Mouse (Mus musculus) intestine, embryonic 15.5 days (tissue): Measurements from ENCODE around the gene Ppp1r14b. TPM values are rescaled to one million over a fixed set of nuclear protein-coding genes. Genes with fewer than 3 reads are reported as not detected.
"Not testable (repeated sequence)": the region's sequence is repeated elsewhere in the genome, so short reads cannot be mapped to it uniquely, and the experiment has no call there.

Source experiments
- ATAC-seq: fragments of 200-750 bp; cut with Nextera tagmentation; 2 replicates; pipeline ENCODE4 v1.8.0; 2017; ENCODE audit warnings: moderate TSS enrichment, moderate library complexity
- H3K27ac ChIP-seq: fragments of 300-500 bp; sonication (generic); 2 replicates; pipeline ENCODE4 v1.5.1; 2015; ENCODE audit warnings: mild to moderate bottlenecking, inconsistent platforms
- H3K27me3 ChIP-seq: fragments of 300-500 bp; sonication (generic); replicated peaks from 2 replicates; pipeline ENCODE4 v1.6.1; 2015; ENCODE audit warnings: inconsistent platforms
- H3K36me3 ChIP-seq: fragments of 300-500 bp; sonication (generic); 2 replicates; pipeline ENCODE4 v1.6.1; 2015; ENCODE audit warnings: inconsistent platforms
- H3K4me1 ChIP-seq: fragments of 300-500 bp; sonication (generic); replicated peaks from 2 replicates; pipeline ENCODE4 v1.6.1; 2015; ENCODE audit warnings: inconsistent platforms
- H3K4me2 ChIP-seq: fragments of 300-500 bp; sonication (generic); replicated peaks from 2 replicates; pipeline ENCODE4 v1.6.1; 2015; ENCODE audit warnings: mild to moderate bottlenecking, inconsistent platforms
- H3K4me3 ChIP-seq: fragments of 300-500 bp; sonication (generic); replicated peaks from 2 replicates; pipeline ENCODE4 v1.5.1; 2015; ENCODE audit warnings: inconsistent platforms
- H3K9ac ChIP-seq: fragments of 300-500 bp; sonication (generic); 2 replicates; pipeline ENCODE4 v1.6.1; 2015; ENCODE audit warnings: inconsistent platforms
- H3K9me3 ChIP-seq: fragments of 300-500 bp; sonication (generic); 2 replicates; pipeline ENCODE4 v1.6.1; 2016; ENCODE audit warnings: inconsistent platforms
- WGBS: fragments of 180-500 bp; shearing (Covaris S2); methylation state at CpG from one replicate; pipeline ENCODE4 v1.1.7; 2015; 5-methylcytosine and 5-hydroxymethylcytosine counted together
- polyA plus RNA-seq: library from polyadenylated mRNA; unstranded; fragments of >200 nt; fragmentation: Nextera tagmentation; extraction: Ambion mirVana; gene quantifications from 2 replicates; pipeline ENCODE4 v1.2.1, GENCODE M21; 2015

Ppp1r14b gene
- polyA plus RNA-seq, 1 experiment from 2014 or later: 188 TPM

- H3K36me3 ChIP-seq: peaks cover 27% of the 10 kb centered on the region
- ATAC-seq: peak; percentile 89
Observed at GRCm38 (mm10) chr19:6980381-6981093, 5.8 kb downstream of the Ppp1r14b start, which contains the start of gene Fkbp2. Fkbp2 (minus strand) TSS chr19:6980501.

GRCm38 (mm10) chr19:6981465-6981864 is 6.7 kb downstream of the Ppp1r14b start:
- Histone ChIP-seq H3K9me3 (no peaks in the 10 kb centered on the region), H3K36me3 (peaks cover 28% of the 10 kb centered on the region), H3K4me2 (peak overlapping the region; percentile 87), H3K27me3 (no peaks in the 10 kb centered on the region), H3K9ac (no peak overlapping the region), H3K27ac (no peak overlapping the region), H3K4me1 (peaks cover 42% of the 10 kb centered on the region), H3K4me3 (no peak overlapping the region)
- ATAC-seq: no peak
- WGBS: 86% methylated on average over 4 of the region's 4 CpGs

More at GRCm38 (mm10) chr19:6980381-6981093, 5.8 kb downstream of the Ppp1r14b start, which contains the start of gene Fkbp2:
- Histone ChIP-seq H3K4me2 (peak within 1 kb of the TSS; percentile 87), H3K4me1 (peaks cover 38% of the 10 kb centered on the region), H3K9ac (peak within 1 kb of the TSS; percentile 89), H3K4me3 (peak within 1 kb of the TSS; percentile 77), H3K27me3 (no peaks in the 10 kb centered on the region), H3K27ac (peak within 1 kb of the TSS; percentile 90), H3K9me3 (no peaks in the 10 kb centered on the region)
- WGBS: under 1% methylated on average over 38 of the region's 38 CpGs

GRCm38 (mm10) chr19:6983621-6984020 is 8.9 kb downstream of the Ppp1r14b start:
- Histone ChIP-seq H3K9me3 (no peaks in the 10 kb centered on the region), H3K27me3 (no peaks in the 10 kb centered on the region), H3K4me3 (no peak overlapping the region), H3K9ac (no peak overlapping the region), H3K4me2 (no peak overlapping the region), H3K27ac (no peak overlapping the region), H3K4me1 (peaks cover 31% of the 10 kb centered on the region), H3K36me3 (peaks cover 17% of the 10 kb centered on the region)
- WGBS: 93% methylated on average over 5 of the region's 5 CpGs
- no peak for ATAC-seq

GRCm38 (mm10) chr19:6985300-6985699 is 10.5 kb downstream of the Ppp1r14b start:
- Histone ChIP-seq H3K9me3 (no peaks in the 10 kb centered on the region), H3K9ac (no peak overlapping the region), H3K27me3 (no peaks in the 10 kb centered on the region), H3K4me1 (peaks cover 23% of the 10 kb centered on the region), H3K27ac (no peak overlapping the region), H3K4me2 (0 out of 2 replicates have a peak overlapping the region, but pooled peaks have one; percentile 14), H3K4me3 (no peak overlapping the region; the same call in 1 of the 2 replicates), H3K36me3 (peaks cover 17% of the 10 kb centered on the region)
- ATAC-seq: no peak
- WGBS: 82% methylated on average over 19 of the region's 19 CpGs

GRCm38 (mm10) chr19:6985951-6986708 is 11.4 kb downstream of the Ppp1r14b start:
- no peaks in the 10 kb centered on the region for H3K9me3 ChIP-seq
- WGBS: 75% methylated on average over 10 of the region's 10 CpGs
- H3K4me2 ChIP-seq: peak overlapping the region; percentile 87
- H3K4me3 ChIP-seq: peak overlapping the region; percentile 94
- ATAC-seq: no peak
- peak overlapping the region; percentile 91 for H3K9ac ChIP-seq
- H3K4me1 ChIP-seq: peaks cover 23% of the 10 kb centered on the region
- H3K27me3 ChIP-seq: no peaks in the 10 kb centered on the region
- 0 out of 2 replicates have a peak overlapping the region, but pooled peaks have one; percentile 92 for H3K27ac ChIP-seq
- peaks cover 17% of the 10 kb centered on the region for H3K36me3 ChIP-seq

GRCm38 (mm10) chr19:6987061-6987903 is 12.5 kb downstream of the Ppp1r14b start, which contains the start of gene Vegfb:
Vegfb (minus strand) TSS chr19:6987651.
- peak within 1 kb of the TSS; percentile 94 for H3K4me3 ChIP-seq
- peaks cover 23% of the 10 kb centered on the region for H3K4me1 ChIP-seq
- WGBS: under 1% methylated on average over 78 of the region's 85 CpGs
- no peaks in the 10 kb centered on the region for H3K27me3 ChIP-seq
- peak; percentile 73 for ATAC-seq
- peaks cover 14% of the 10 kb centered on the region for H3K36me3 ChIP-seq
- H3K9me3 ChIP-seq: no peaks in the 10 kb centered on the region
- H3K9ac ChIP-seq: peak within 1 kb of the TSS; percentile 91
- peak within 1 kb of the TSS; percentile 92 for H3K27ac ChIP-seq
- peak within 1 kb of the TSS; percentile 87 for H3K4me2 ChIP-seq

GRCm38 (mm10) chr19:6987904-6988285 is 13.1 kb downstream of the Ppp1r14b start:
- peaks cover 9% of the 10 kb centered on the region for H3K36me3 ChIP-seq
- peak overlapping the region; percentile 94 for H3K4me3 ChIP-seq
- no peak; the same call in 1 of the 2 replicates for ATAC-seq
- no peaks in the 10 kb centered on the region for H3K9me3 ChIP-seq
- H3K27me3 ChIP-seq: no peaks in the 10 kb centered on the region
- peaks cover 25% of the 10 kb centered on the region for H3K4me1 ChIP-seq
- peak overlapping the region; percentile 87 for H3K4me2 ChIP-seq
- H3K9ac ChIP-seq: peak overlapping the region; percentile 91
- peak overlapping the region; percentile 92 for H3K27ac ChIP-seq
- WGBS: 5% methylated on average over 8 of the region's 8 CpGs

- Histone ChIP-seq H3K4me3 (no peak overlapping the region), H3K4me2 (0 out of 2 replicates have a peak overlapping the region, but pooled peaks have one; percentile 9), H3K27me3 (no peaks in the 10 kb centered on the region), H3K27ac (no peak overlapping the region), H3K9ac (no peak overlapping the region), H3K4me1 (peaks cover 32% of the 10 kb centered on the region), H3K9me3 (no peaks in the 10 kb centered on the region), H3K36me3 (peaks cover 9% of the 10 kb centered on the region)
- WGBS: 86% methylated on average over 8 of the region's 8 CpGs
- ATAC-seq: no peak
Observed at GRCm38 (mm10) chr19:6989251-6989650, 14.5 kb downstream of the Ppp1r14b start.

- H3K4me3 ChIP-seq: no peak overlapping the region
- WGBS: 91% methylated on average over 6 of the region's 6 CpGs
- H3K4me2 ChIP-seq: no peak overlapping the region
- no peak for ATAC-seq
- H3K27ac ChIP-seq: no peak overlapping the region
- H3K36me3 ChIP-seq: no peaks in the 10 kb centered on the region
- H3K9ac ChIP-seq: no peak overlapping the region
- peaks cover 39% of the 10 kb centered on the region for H3K4me1 ChIP-seq
- H3K9me3 ChIP-seq: no peaks in the 10 kb centered on the region
- no peaks in the 10 kb centered on the region for H3K27me3 ChIP-seq
Observed at GRCm38 (mm10) chr19:6990712-6991111, 15.9 kb downstream of the Ppp1r14b start.

- H3K4me2 ChIP-seq, H3K27ac ChIP-seq, H3K9ac ChIP-seq, ATAC-seq, H3K36me3 ChIP-seq, H3K4me3 ChIP-seq, H3K9me3 ChIP-seq, H3K27me3 ChIP-seq: not testable (repeated sequence)
- peaks cover 34% of the 10 kb centered on the region for H3K4me1 ChIP-seq
- 92% methylated on average over 6 of the region's 6 CpGs for WGBS
Observed at GRCm38 (mm10) chr19:6991166-6991565, 16.4 kb downstream of the Ppp1r14b start.

- 2% methylated on average over 37 of the region's 37 CpGs for WGBS
- no peaks in the 10 kb centered on the region for H3K36me3 ChIP-seq
- H3K4me3 ChIP-seq: peak within 1 kb of the TSS; percentile 54
- H3K27me3 ChIP-seq: no peaks in the 10 kb centered on the region
- peak within 1 kb of the TSS; percentile 46 for H3K27ac ChIP-seq
- peaks cover 39% of the 10 kb centered on the region for H3K4me1 ChIP-seq
- ATAC-seq: peak; percentile 95
- H3K9ac ChIP-seq: peak within 1 kb of the TSS; percentile 65
- peak within 1 kb of the TSS; percentile 89 for H3K4me2 ChIP-seq
- no peaks in the 10 kb centered on the region for H3K9me3 ChIP-seq
Observed at GRCm38 (mm10) chr19:6992011-6992858, 17.5 kb downstream of the Ppp1r14b start, which contains the start of gene Dnajc4. Dnajc4 (minus strand) TSS chr19:6992572.
